Mouse (Mus musculus): Measurements from ENCODE around the gene Pex5. TPM values are rescaled to one million over a fixed set of nuclear protein-coding genes. Genes with fewer than 3 reads are reported as not detected.

Gene Pex5
- polyA plus RNA-seq, 1 experiment from 2014 or later, result 92.5 TPM

- WGBS, result 31% methylated on average over 10 of the region's 10 CpGs
- H3K9ac ChIP-seq (replicated peaks; ENCODE audit: low read depth, low read length), result no peak overlapping the region
- no peaks in the 10 kb centered on the region for H3K27me3 ChIP-seq (replicated peaks; ENCODE audit: control insufficient read depth, insufficient read depth, low read length)
- no peaks in the 10 kb centered on the region for H3K4me1 ChIP-seq (replicated peaks; ENCODE audit: control insufficient read depth, insufficient read depth, low read length)
- no peaks in the 10 kb centered on the region for H3K36me3 ChIP-seq (ENCODE audit: control insufficient read depth, insufficient read depth)
- no peaks in the 10 kb centered on the region for H3K9me3 ChIP-seq (ENCODE audit: control insufficient read depth, low read length)
- no peak overlapping the region for H3K27ac ChIP-seq (ENCODE audit: low read length)
- no peak overlapping the region for H3K4me2 ChIP-seq (ENCODE audit: low read length)
- H3K4me3 ChIP-seq (replicated peaks; ENCODE audit: low read length), result no peak overlapping the region
- ATAC-seq, result no peak
Measured at GRCm38 (mm10) chr6:124379331-124379730, 35.5 kb downstream of the Pex5 start.

- H3K4me2 ChIP-seq (ENCODE audit: low read length), result no peak overlapping the region
- 75% methylated on average over 4 of the region's 4 CpGs for WGBS
- no peak overlapping the region for H3K9ac ChIP-seq (replicated peaks; ENCODE audit: low read depth, low read length)
- H3K36me3 ChIP-seq (ENCODE audit: control insufficient read depth, insufficient read depth), result no peaks in the 10 kb centered on the region
- H3K4me3 ChIP-seq (replicated peaks; ENCODE audit: low read length), result no peak overlapping the region
- H3K4me1 ChIP-seq (replicated peaks; ENCODE audit: control insufficient read depth, insufficient read depth, low read length), result no peaks in the 10 kb centered on the region
- H3K27ac ChIP-seq (ENCODE audit: low read length), result no peak overlapping the region
- no peaks in the 10 kb centered on the region for H3K27me3 ChIP-seq (replicated peaks; ENCODE audit: control insufficient read depth, insufficient read depth, low read length)
- no peak for ATAC-seq
- no peaks in the 10 kb centered on the region for H3K9me3 ChIP-seq (ENCODE audit: control insufficient read depth, low read length)
Measured at GRCm38 (mm10) chr6:124377494-124378255, 37.2 kb downstream of the Pex5 start.

GRCm38 (mm10) chr6:124376311-124376710 is 38.6 kb downstream of the Pex5 start:
- Histone ChIP-seq H3K4me2 (ENCODE audit: low read length) (no peak overlapping the region), H3K27me3 (replicated peaks; ENCODE audit: control insufficient read depth, insufficient read depth, low read length) (no peaks in the 10 kb centered on the region), H3K9me3 (ENCODE audit: control insufficient read depth, low read length) (no peaks in the 10 kb centered on the region), H3K9ac (replicated peaks; ENCODE audit: low read depth, low read length) (no peak overlapping the region), H3K36me3 (ENCODE audit: control insufficient read depth, insufficient read depth) (no peaks in the 10 kb centered on the region), H3K27ac (ENCODE audit: low read length) (no peak overlapping the region), H3K4me1 (replicated peaks; ENCODE audit: control insufficient read depth, insufficient read depth, low read length) (no peaks in the 10 kb centered on the region), H3K4me3 (replicated peaks; ENCODE audit: low read length) (no peak overlapping the region)
- ATAC-seq, result no peak
- 92% methylated on average over 5 of the region's 5 CpGs for WGBS

GRCm38 (mm10) chr6:124375435-124375884 is 39.4 kb downstream of the Pex5 start:
- Histone ChIP-seq H3K36me3 (ENCODE audit: control insufficient read depth, insufficient read depth) (no peaks in the 10 kb centered on the region), H3K9me3 (ENCODE audit: control insufficient read depth, low read length) (no peaks in the 10 kb centered on the region), H3K27me3 (replicated peaks; ENCODE audit: control insufficient read depth, insufficient read depth, low read length) (no peaks in the 10 kb centered on the region), H3K9ac (replicated peaks; ENCODE audit: low read depth, low read length) (no peak overlapping the region), H3K4me2 (ENCODE audit: low read length) (no peak overlapping the region), H3K27ac (ENCODE audit: low read length) (no peak overlapping the region), H3K4me1 (replicated peaks; ENCODE audit: control insufficient read depth, insufficient read depth, low read length) (no peaks in the 10 kb centered on the region), H3K4me3 (replicated peaks; ENCODE audit: low read length) (no peak overlapping the region)
- WGBS, result 87% methylated on average over 11 of the region's 11 CpGs
- no peak for ATAC-seq

GRCm38 (mm10) chr6:124374683-124375082 is 40.2 kb downstream of the Pex5 start:
- H3K4me1 ChIP-seq (replicated peaks; ENCODE audit: control insufficient read depth, insufficient read depth, low read length), result no peaks in the 10 kb centered on the region
- H3K9ac ChIP-seq (replicated peaks; ENCODE audit: low read depth, low read length), result no peak overlapping the region
- H3K9me3 ChIP-seq (ENCODE audit: control insufficient read depth, low read length), result no peaks in the 10 kb centered on the region
- no peaks in the 10 kb centered on the region for H3K36me3 ChIP-seq (ENCODE audit: control insufficient read depth, insufficient read depth)
- no peaks in the 10 kb centered on the region for H3K27me3 ChIP-seq (replicated peaks; ENCODE audit: control insufficient read depth, insufficient read depth, low read length)
- no peak overlapping the region for H3K4me2 ChIP-seq (ENCODE audit: low read length)
- H3K4me3 ChIP-seq (replicated peaks; ENCODE audit: low read length), result no peak overlapping the region
- no peak for ATAC-seq
- H3K27ac ChIP-seq (ENCODE audit: low read length), result no peak overlapping the region
- WGBS, result 77% methylated on average over 4 of the region's 4 CpGs

GRCm38 (mm10) chr6:124373584-124374206 is 41.2 kb downstream of the Pex5 start:
- no peaks in the 10 kb centered on the region for H3K36me3 ChIP-seq (ENCODE audit: control insufficient read depth, insufficient read depth)
- H3K27ac ChIP-seq (ENCODE audit: low read length), result no peak overlapping the region
- no peaks in the 10 kb centered on the region for H3K27me3 ChIP-seq (replicated peaks; ENCODE audit: control insufficient read depth, insufficient read depth, low read length)
- no peak overlapping the region for H3K4me3 ChIP-seq (replicated peaks; ENCODE audit: low read length)
- H3K4me2 ChIP-seq (ENCODE audit: low read length), result no peak overlapping the region
- no peak for ATAC-seq
- H3K9ac ChIP-seq (replicated peaks; ENCODE audit: low read depth, low read length), result no peak overlapping the region
- H3K9me3 ChIP-seq (ENCODE audit: control insufficient read depth, low read length), result no peaks in the 10 kb centered on the region
- H3K4me1 ChIP-seq (replicated peaks; ENCODE audit: control insufficient read depth, insufficient read depth, low read length), result no peaks in the 10 kb centered on the region
- 89% methylated on average over 6 of the region's 6 CpGs for WGBS

- Histone ChIP-seq H3K36me3 (ENCODE audit: control insufficient read depth, insufficient read depth) (no peaks in the 10 kb centered on the region), H3K9me3 (ENCODE audit: control insufficient read depth, low read length) (no peaks in the 10 kb centered on the region), H3K4me2 (ENCODE audit: low read length) (no peak overlapping the region), H3K27me3 (replicated peaks; ENCODE audit: control insufficient read depth, insufficient read depth, low read length) (no peaks in the 10 kb centered on the region), H3K9ac (replicated peaks; ENCODE audit: low read depth, low read length) (no peak overlapping the region), H3K4me1 (replicated peaks; ENCODE audit: control insufficient read depth, insufficient read depth, low read length) (no peaks in the 10 kb centered on the region), H3K4me3 (replicated peaks; ENCODE audit: low read length) (no peak overlapping the region), H3K27ac (ENCODE audit: low read length) (no peak overlapping the region)
- no peak for ATAC-seq
- WGBS, result 64% methylated on average over 5 of the region's 5 CpGs
Measured at GRCm38 (mm10) chr6:124364328-124364727, 50.5 kb downstream of the Pex5 start.

- Histone ChIP-seq H3K4me1 (replicated peaks; ENCODE audit: control insufficient read depth, insufficient read depth, low read length) (no peaks in the 10 kb centered on the region), H3K27me3 (replicated peaks; ENCODE audit: control insufficient read depth, insufficient read depth, low read length) (no peaks in the 10 kb centered on the region), H3K4me3 (replicated peaks; ENCODE audit: low read length) (no peak overlapping the region), H3K9me3 (ENCODE audit: control insufficient read depth, low read length) (no peaks in the 10 kb centered on the region), H3K4me2 (ENCODE audit: low read length) (no peak overlapping the region), H3K9ac (replicated peaks; ENCODE audit: low read depth, low read length) (no peak overlapping the region), H3K27ac (ENCODE audit: low read length) (no peak overlapping the region), H3K36me3 (ENCODE audit: control insufficient read depth, insufficient read depth) (no peaks in the 10 kb centered on the region)
- WGBS, result 47% methylated on average over 6 of the region's 6 CpGs
- no peak for ATAC-seq
Measured at GRCm38 (mm10) chr6:124360549-124360948, 54.3 kb downstream of the Pex5 start.

GRCm38 (mm10) chr6:124358953-124359352 is 55.9 kb downstream of the Pex5 start:
- Histone ChIP-seq H3K9ac (replicated peaks; ENCODE audit: low read depth, low read length) (no peak overlapping the region), H3K36me3 (ENCODE audit: control insufficient read depth, insufficient read depth) (no peaks in the 10 kb centered on the region), H3K9me3 (ENCODE audit: control insufficient read depth, low read length) (no peaks in the 10 kb centered on the region), H3K4me3 (replicated peaks; ENCODE audit: low read length) (no peak overlapping the region), H3K27ac (ENCODE audit: low read length) (no peak overlapping the region), H3K4me2 (ENCODE audit: low read length) (no peak overlapping the region), H3K4me1 (replicated peaks; ENCODE audit: control insufficient read depth, insufficient read depth, low read length) (no peaks in the 10 kb centered on the region), H3K27me3 (replicated peaks; ENCODE audit: control insufficient read depth, insufficient read depth, low read length) (no peaks in the 10 kb centered on the region)
- 81% methylated on average over 6 of the region's 6 CpGs for WGBS
- ATAC-seq, result no peak

Data from forebrain, embryonic 16.5 days (tissue).